Mouse (Mus musculus) spleen, postnatal 10 days (tissue): ENCODE results near the gene Krtap19-5.

Experiments
- DNase-seq, 2 experiments: peaks; one replicate each; pipeline ENCODE4 v3.0.0; 2021 to 2022; ENCODE audit warnings: low spot score in 2 of 2

Krtap19-5 gene

DNA sequence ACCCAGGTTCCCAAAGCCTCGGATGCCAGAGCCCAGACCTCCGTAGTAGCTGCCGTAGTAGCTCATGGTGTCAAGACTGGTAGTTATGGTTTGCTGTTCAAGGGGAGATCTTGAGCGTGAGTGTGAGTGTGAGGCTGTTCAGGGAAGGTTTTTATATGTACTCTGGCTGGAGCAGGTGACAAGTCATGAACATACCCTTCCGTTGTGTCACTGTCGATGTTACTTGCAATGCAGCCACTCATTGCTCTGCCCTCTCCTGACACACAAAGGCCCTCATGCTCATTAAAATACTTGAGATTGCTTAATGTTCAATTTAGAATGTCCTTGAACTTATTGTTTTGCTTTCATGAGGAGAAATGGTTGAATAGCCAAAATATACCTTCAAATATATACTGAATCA lies at the start of gene Krtap19-5:
Gene Krtap19-5 (minus strand): TSS at position 101 of the 400 bp plus-strand sequence.
- DNase-seq, result no peak

DNA sequence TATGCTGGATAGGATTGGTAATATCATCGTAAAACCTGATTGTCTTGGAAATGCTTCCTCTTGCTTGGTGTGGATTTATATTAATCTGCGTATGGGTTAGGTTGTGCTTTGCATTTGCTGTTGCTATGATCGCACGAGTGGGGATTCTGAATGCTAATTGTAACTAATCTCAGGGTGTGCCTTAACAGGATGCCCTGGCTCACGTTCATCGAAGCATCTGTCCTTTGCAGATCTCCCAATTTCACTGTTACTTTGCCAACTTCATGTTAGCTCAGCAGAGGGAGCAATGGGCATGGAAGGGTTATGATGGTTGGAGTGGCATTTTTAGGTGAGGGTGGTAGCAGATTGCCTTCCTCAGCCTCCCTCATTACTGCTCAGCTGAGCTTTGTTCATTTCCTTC lies 44.8 kb upstream of the Krtap19-5 start:
- DNase-seq, result no peak

DNA sequence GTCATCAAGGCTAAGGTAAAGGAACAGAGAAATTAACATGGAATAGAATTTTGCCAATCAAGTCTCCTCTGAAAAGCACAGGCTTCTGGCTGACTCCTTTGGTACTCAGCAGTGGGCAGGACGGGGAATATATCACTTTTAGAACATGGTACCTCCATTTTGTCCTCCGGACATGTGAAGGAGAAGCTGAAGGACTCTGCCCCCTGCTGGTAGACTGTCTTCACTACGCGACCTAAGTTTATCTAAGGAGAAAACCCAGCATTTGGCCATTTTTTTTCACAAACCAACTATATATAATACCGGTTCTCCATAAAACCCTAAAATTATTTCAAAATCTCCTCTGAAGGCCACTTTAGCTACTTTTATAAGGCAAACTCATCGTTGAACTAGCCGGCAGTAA lies 42.0 kb upstream of the Krtap19-5 start:
- DNase-seq, result no peak

DNA sequence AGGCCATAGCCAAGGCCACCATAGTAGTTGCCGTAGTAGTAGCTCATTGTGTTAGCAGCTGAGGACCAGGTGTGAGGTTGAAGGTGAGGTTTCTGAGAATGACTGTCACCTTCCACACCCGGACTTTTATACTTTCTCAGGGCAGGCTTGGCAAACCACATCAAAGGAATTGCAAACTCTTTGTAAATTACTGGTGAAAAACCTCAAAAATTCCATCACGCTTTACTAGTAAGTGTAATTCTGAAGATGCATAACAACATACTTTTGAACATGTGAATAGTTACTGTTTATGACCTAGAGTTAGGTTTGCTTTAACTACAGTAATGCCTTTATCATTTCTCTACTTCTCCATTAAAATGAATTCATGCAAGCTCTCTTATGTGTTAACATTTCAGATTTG lies 35.9 kb upstream of the Krtap19-5 start, which contains the start of gene Krtap19-9b:
Gene Krtap19-9b (minus strand): TSS at position 101 of the 400 bp plus-strand sequence.
- no peak for DNase-seq

DNA sequence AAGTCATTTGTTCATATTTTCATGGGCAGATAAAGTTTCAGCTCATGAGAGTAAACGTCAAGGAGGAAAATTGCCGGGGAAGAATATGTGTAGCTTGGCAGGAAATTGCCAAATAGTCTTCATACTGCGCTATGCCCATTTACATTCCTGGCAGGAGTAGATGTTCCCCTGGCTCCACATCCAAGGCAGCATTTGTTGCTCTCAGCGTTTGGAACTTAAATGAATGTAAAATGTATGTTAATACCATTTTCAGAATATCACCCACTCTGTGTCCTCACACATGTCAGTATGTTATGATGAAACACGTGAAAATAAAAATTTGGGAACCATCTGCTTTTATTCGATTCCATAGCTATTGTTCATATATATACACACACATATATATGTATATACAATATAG lies 9.4 kb downstream of the Krtap19-5 start:
- DNase-seq, result no peak

DNA sequence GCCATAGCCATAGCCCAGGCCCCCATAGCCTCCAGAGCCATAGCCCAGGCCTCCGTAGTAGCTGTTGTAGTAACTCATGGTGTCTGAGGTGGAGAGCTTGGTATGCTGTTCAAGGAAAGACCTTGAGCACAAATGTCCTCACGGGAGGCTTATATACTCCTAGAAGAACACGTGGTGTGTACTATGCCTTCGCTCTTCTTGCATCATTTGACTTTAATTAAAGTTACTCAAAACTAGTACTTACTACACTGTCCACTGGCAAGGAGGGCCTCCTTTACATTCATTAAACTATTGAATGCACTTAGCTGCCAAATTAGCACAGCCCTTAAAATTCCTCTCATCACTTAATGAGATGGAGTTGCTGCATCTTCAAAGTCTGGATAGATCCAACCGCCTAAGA lies 11.3 kb downstream of the Krtap19-5 start, which contains the start of gene Krtap19-4:
Gene Krtap19-4 (minus strand): TSS at position 101 of the 400 bp plus-strand sequence.
- no peak for DNase-seq

DNA sequence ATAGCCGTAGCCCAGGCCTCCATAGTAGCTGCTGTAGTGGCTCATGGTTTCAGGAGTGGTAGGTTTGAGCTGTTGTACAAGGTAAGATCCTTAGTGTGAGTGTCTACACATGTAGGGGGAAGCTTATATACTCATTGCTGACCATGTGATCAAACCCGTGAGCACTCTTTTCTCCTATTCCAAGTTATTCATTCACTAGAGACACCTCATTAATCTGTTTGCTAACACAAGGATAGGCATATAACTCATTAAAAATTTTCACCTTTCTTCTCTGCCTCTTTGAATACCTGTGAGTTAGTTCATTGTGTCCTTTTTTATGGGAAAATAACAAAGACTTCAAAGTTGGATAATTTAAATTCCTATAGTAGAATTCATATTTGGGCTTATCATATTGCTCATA lies 18.3 kb downstream of the Krtap19-5 start, which contains the start of gene Krtap19-3:
Gene Krtap19-3 (minus strand): TSS at position 101 of the 400 bp plus-strand sequence.
- no peak for DNase-seq

DNA sequence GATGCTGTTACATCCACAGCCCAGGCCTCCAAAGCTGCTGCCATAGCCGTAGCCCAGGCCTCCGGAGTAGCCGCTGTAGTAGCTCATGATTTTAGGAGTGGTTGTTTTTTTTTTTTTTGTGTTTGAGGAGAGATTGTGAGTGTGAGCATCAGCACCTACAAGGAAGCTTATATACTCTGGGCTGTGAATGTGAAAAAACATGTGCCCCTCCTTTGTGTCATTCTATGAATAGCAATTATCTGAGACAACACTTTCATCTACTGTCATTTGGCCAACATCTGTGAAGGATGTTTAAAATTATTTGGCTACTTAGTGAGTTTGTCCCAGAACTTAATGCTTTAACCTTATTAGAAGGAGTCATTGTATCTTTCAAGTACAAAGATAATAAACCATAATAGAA lies 22.1 kb downstream of the Krtap19-5 start, which contains the start of gene Krtap19-2:
Gene Krtap19-2 (minus strand): TSS at position 101 of the 400 bp plus-strand sequence.
- no peak for DNase-seq

DNA sequence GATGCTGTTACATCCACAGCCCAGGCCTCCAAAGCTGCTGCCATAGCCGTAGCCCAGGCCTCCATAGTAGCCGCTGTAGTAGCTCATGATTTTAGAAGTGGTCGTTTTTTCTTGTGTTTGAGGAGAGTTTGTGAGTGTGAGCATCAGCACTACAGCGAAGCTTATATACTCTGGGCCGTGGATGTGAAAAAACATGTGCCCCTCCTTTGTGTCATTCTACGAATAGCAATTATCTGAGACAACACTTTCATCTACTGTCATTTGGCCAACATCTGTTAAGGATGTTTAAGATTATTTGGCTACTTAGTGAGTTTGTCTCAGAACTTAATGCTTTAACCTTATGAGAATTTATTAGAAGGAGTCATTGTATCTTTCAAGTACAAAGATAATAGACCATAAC lies 26.9 kb downstream of the Krtap19-5 start, which contains the start of gene Krtap19-1:
Gene Krtap19-1 (minus strand): TSS at position 101 of the 400 bp plus-strand sequence.
- DNase-seq, result no peak

DNA sequence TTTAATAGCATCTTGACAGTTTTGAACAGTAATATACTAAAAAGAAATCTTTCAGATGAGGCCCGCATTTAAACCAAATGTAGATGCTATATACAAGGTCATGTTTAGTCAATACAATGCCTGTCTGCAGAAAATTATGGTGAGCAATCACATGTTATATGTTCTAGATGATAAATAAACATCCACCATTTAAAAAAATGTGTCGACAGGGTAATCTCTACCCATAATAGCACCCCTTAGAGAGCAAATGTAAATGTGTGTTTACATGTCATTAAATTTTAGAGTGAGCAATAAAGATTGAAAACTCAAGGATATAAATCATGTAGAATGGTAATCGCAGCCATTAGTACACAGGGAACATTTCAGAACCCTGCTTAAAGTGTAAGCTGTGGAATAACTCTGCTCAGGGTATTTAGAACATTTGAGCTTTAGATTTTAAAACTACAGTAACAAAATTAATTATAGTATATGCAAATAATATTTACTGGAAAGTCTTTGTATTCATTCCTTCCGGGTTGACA lies 31.3 kb downstream of the Krtap19-5 start:
- DNase-seq, result no peak

DNA sequence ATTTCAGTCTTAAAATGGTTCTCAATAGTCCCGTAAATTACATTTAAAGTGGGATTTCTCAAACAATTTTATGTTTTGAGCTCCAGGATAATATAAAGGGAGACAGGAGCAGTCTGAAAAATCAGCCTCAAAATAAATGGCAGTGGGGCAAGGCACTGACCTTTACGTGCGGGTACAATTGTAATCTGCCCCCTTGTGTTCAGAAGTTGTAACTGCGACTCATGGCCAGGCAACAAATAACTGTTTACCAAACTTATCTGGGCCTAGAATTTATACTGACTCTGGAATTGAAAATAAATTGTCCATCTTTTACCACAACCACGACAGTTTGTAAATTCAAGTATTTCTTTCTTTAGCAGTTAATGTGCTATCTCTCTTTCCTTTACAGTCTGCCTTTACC lies 44.8 kb downstream of the Krtap19-5 start:
- DNase-seq, result no peak

DNA sequence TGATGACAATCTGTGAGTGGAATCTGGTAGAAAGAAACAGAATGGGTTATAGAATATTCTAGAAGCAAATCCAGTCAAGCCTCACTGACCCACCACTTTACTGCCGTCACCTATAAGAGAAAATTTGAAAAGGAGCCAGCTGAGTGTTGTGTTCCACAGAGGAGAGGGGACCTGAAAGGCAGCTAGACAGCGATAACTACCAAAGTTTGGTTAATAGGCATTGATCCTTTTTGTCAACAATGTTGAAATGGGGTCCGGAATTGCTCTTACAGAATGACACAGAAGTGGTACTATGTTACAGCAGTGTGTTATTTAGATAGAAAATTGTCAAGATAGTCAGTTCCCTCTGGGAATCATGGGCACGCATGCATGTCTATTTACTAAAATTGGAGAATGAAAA lies 47.7 kb downstream of the Krtap19-5 start:
- no peak for DNase-seq

DNA sequence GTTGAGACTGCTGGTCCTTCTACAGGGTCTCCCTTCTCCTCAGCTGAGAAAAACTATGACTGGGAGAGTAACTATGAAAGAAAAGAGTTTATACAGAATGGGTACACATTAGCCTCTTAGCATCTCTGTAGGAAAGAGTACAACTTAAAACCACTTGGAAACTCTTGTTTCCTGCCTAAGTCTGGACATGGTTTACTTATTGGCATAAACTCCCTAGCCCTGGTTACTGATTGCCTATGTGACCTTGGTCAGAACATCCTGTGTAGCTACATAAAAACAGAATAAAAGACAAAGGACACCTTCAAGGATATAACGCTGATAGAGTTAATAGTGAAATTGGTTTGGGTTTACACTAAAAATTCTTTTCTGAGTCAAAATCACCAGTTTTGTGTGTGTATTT lies 48.9 kb downstream of the Krtap19-5 start:
- no peak for DNase-seq
